Mouse (Mus musculus): Measurements from ENCODE around the gene Sirt4.

DNA sequence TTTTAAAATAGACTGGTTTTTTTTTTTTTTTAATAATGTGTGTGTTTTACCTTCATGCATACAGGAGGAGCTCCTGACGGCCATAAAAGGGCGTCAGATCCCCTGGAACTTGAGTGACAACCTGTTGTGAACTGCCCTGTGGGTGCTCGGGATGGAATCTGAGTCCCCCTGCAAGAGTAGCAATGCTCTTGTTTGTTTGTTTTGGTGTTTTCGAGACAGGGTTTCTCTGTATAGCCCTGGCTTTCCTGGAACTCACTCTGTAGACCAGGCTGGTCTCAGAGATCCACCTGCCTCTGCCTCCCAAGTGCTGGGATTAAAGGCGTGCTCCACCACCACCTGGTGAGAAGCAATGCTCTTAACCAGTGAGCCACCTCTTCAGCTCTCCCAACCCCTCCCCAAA lies 471 bp upstream of the Sirt4 start:
- TF ChIP-seq CTCF (IDR thresholded peaks at IDR 0.05; ENCODE audit: control insufficient read depth, insufficient read depth, insufficient replicate concordance, low read depth, low read length) (no peak), POLR2A (IDR thresholded peaks at IDR 0.05; ENCODE audit: control insufficient read depth, low read depth, low read length) (no peak)

All from testis, adult 2 months (tissue).